Mouse (Mus musculus) macrophage (primary cell): Measurements from ENCODE around the gene Auh. TPM values are rescaled to one million over a fixed set of nuclear protein-coding genes. Genes with fewer than 3 reads are reported as not detected.
A peak's percentile ranks its signal among the peaks of the same experiment; 100 is the strongest.

Experiments used
- H3K27ac ChIP-seq: fragments of 350-480 bp; formaldehyde crosslinking; 2 replicates; pipeline ENCODE4 v1.9.0; 2021
- H3K36me3 ChIP-seq: fragments of 350-480 bp; formaldehyde crosslinking; 2 replicates; pipeline ENCODE4 v1.9.0; 2021; ENCODE audit errors: inconsistent target
- H3K4me3 ChIP-seq: fragments of 350-480 bp; formaldehyde crosslinking; 2 replicates; pipeline ENCODE4 v1.9.0; 2021; ENCODE audit errors: inconsistent target
- H3K79me2 ChIP-seq: fragments of 350-480 bp; formaldehyde crosslinking; 2 replicates; pipeline ENCODE4 v1.9.0; 2021; ENCODE audit errors: inconsistent target
- WGBS: methylation state at CpG from one replicate; pipeline ENCODE4 v1.1.7; 2026; ENCODE audit warnings: inconsistent platforms; ENCODE audit not compliant: missing documents; 5-methylcytosine and 5-hydroxymethylcytosine counted together
- polyA plus RNA-seq: library from polyadenylated mRNA; stranded (reverse); fragments of 250-400 nt; gene quantifications from 3 replicates; pipeline ENCODE4 v1.2.4, GENCODE M21; 2018; ENCODE audit warnings: inconsistent platforms

Auh gene
- polyA plus RNA-seq, 1 experiment from 2014 or later, result 24.3 TPM

GRCm38 (mm10) chr13:52912495-52912894, 17.0 kb downstream of the Auh start:
- H3K27ac ChIP-seq, result no peak overlapping the region
- H3K36me3 ChIP-seq, result peaks cover 8% of the 10 kb centered on the region; the same call in 1 of the 2 replicates
- no peak overlapping the region for H3K4me3 ChIP-seq
- 94% methylated on average over 8 of the region's 8 CpGs for WGBS
- no peaks in the 10 kb centered on the region for H3K79me2 ChIP-seq

- 93% methylated on average over 4 of the region's 4 CpGs for WGBS
- Histone ChIP-seq H3K79me2 (no peaks in the 10 kb centered on the region), H3K4me3 (no peak overlapping the region), H3K27ac (no peak overlapping the region), H3K36me3 (peaks cover 8% of the 10 kb centered on the region; the same call in 1 of the 2 replicates)
These were observed 18.2 kb downstream of the Auh start for GRCm38 (mm10) chr13:52911259-52911658.

- Histone ChIP-seq H3K36me3 (peaks cover 8% of the 10 kb centered on the region; the same call in 1 of the 2 replicates), H3K27ac (no peak overlapping the region), H3K4me3 (no peak overlapping the region), H3K79me2 (no peaks in the 10 kb centered on the region)
- WGBS, result 89% methylated on average over 11 of the region's 11 CpGs
These were observed 23.2 kb downstream of the Auh start for GRCm38 (mm10) chr13:52906296-52906695.

- Histone ChIP-seq H3K27ac (no peak overlapping the region), H3K4me3 (no peak overlapping the region), H3K36me3 (peaks cover 8% of the 10 kb centered on the region; the same call in 1 of the 2 replicates), H3K79me2 (no peaks in the 10 kb centered on the region)
- WGBS, result 20% methylated on average over 1 of the region's 6 CpGs
These were observed 25.3 kb downstream of the Auh start for GRCm38 (mm10) chr13:52904175-52904574.

GRCm38 (mm10) chr13:52903767-52904166, 25.7 kb downstream of the Auh start:
- 59% methylated on average over 9 of the region's 10 CpGs for WGBS
- H3K4me3 ChIP-seq, result no peak overlapping the region
- no peak overlapping the region for H3K27ac ChIP-seq
- no peaks in the 10 kb centered on the region for H3K79me2 ChIP-seq
- peaks cover 5% of the 10 kb centered on the region; the same call in 1 of the 2 replicates for H3K36me3 ChIP-seq

- H3K4me3 ChIP-seq, result no peak overlapping the region
- H3K79me2 ChIP-seq, result no peaks in the 10 kb centered on the region
- no peaks in the 10 kb centered on the region; the same call in 1 of the 2 replicates for H3K36me3 ChIP-seq
- no peak overlapping the region for H3K27ac ChIP-seq
- 96% methylated on average over 8 of the region's 8 CpGs for WGBS
These were observed 27.0 kb downstream of the Auh start for GRCm38 (mm10) chr13:52902517-52902916.

- no peak overlapping the region for H3K4me3 ChIP-seq
- H3K79me2 ChIP-seq, result no peaks in the 10 kb centered on the region
- WGBS, result 94% methylated on average over 5 of the region's 5 CpGs
- H3K27ac ChIP-seq, result no peak overlapping the region
- no peaks in the 10 kb centered on the region; the same call in 1 of the 2 replicates for H3K36me3 ChIP-seq
These were observed 29.8 kb downstream of the Auh start for GRCm38 (mm10) chr13:52899664-52900063.

- Histone ChIP-seq H3K79me2 (no peaks in the 10 kb centered on the region), H3K27ac (no peak overlapping the region), H3K36me3 (no peaks in the 10 kb centered on the region; the same call in 1 of the 2 replicates), H3K4me3 (no peak overlapping the region)
- WGBS, result 95% methylated on average over 6 of the region's 6 CpGs
These were observed 31.7 kb downstream of the Auh start for GRCm38 (mm10) chr13:52897806-52898205.

- Histone ChIP-seq H3K27ac (no peak overlapping the region), H3K4me3 (no peak overlapping the region), H3K36me3 (no peaks in the 10 kb centered on the region; the same call in 1 of the 2 replicates), H3K79me2 (no peaks in the 10 kb centered on the region)
- 71% methylated on average over 1 of the region's 1 CpGs for WGBS
These were observed 36.7 kb downstream of the Auh start for GRCm38 (mm10) chr13:52892791-52893190.

- Histone ChIP-seq H3K4me3 (no peak overlapping the region), H3K36me3 (no peaks in the 10 kb centered on the region), H3K27ac (peak overlapping the region; percentile 54), H3K79me2 (no peaks in the 10 kb centered on the region)
- WGBS, result 16% methylated on average over 10 of the region's 10 CpGs
These were observed 37.4 kb downstream of the Auh start for GRCm38 (mm10) chr13:52892065-52892503.

GRCm38 (mm10) chr13:52890313-52890712, 39.2 kb downstream of the Auh start:
- Histone ChIP-seq H3K36me3 (no peaks in the 10 kb centered on the region), H3K4me3 (no peak overlapping the region), H3K27ac (no peak overlapping the region), H3K79me2 (no peaks in the 10 kb centered on the region)
- 95% methylated on average over 9 of the region's 9 CpGs for WGBS

- WGBS, result 97% methylated on average over 7 of the region's 7 CpGs
- no peak overlapping the region for H3K4me3 ChIP-seq
- H3K36me3 ChIP-seq, result no peaks in the 10 kb centered on the region
- no peak overlapping the region for H3K27ac ChIP-seq
- H3K79me2 ChIP-seq, result no peaks in the 10 kb centered on the region
These were observed 42.7 kb downstream of the Auh start for GRCm38 (mm10) chr13:52886779-52887178.

GRCm38 (mm10) chr13:52883960-52884326, 45.5 kb downstream of the Auh start:
- Histone ChIP-seq H3K79me2 (no peaks in the 10 kb centered on the region), H3K4me3 (no peak overlapping the region), H3K36me3 (no peaks in the 10 kb centered on the region), H3K27ac (no peak overlapping the region)
- WGBS, result 92% methylated on average over 3 of the region's 4 CpGs

GRCm38 (mm10) chr13:52883084-52883959, 46.2 kb downstream of the Auh start:
- WGBS, result 94% methylated on average over 17 of the region's 19 CpGs
- Histone ChIP-seq H3K79me2 (no peaks in the 10 kb centered on the region), H3K36me3 (no peaks in the 10 kb centered on the region), H3K27ac (no peak overlapping the region), H3K4me3 (no peak overlapping the region)

GRCm38 (mm10) chr13:52880386-52880785, 49.1 kb downstream of the Auh start:
- 90% methylated on average over 5 of the region's 5 CpGs for WGBS
- Histone ChIP-seq H3K4me3 (no peak overlapping the region), H3K27ac (no peak overlapping the region), H3K36me3 (no peaks in the 10 kb centered on the region), H3K79me2 (no peaks in the 10 kb centered on the region)
